In genomic region chr1:93754573-93755290, GRCm38 (mm10) we compare ENCODE assay signal across 8 mouse cellular contexts. TPM values are rescaled to one million over a fixed set of nuclear protein-coding genes. Genes with fewer than 3 reads are reported as not detected.
A peak's percentile ranks its signal among the peaks of the same experiment; 100 is the strongest.
DNase-seq lines count a peak whose midpoint lies in the region; ATAC-seq and TF ChIP-seq lines count a peak whose summit lies in the region.

Thap4 (minus strand) TSS chr1:93754864.

- H3K4me2 ChIP-seq in forebrain, embryonic 13.5 days = peak within 1 kb of the TSS; percentile 72
- peak within 1 kb of the TSS; percentile 67 for H3K4me2 ChIP-seq in heart, postnatal 0 days (ENCODE audit: low read depth, low read length)
- peak within 1 kb of the TSS; percentile 99 for H3K4me2 ChIP-seq in liver, embryonic 15.5 days
- H3K4me2 ChIP-seq in neural tube, embryonic 11.5 days (ENCODE audit: low read depth) = peak within 1 kb of the TSS; percentile 87
- peak within 1 kb of the TSS; percentile 95 for H3K4me2 ChIP-seq in stomach, embryonic 16.5 days (ENCODE audit: low read depth, low read length)

- peak within 1 kb of the TSS; percentile 90 for H3K9ac ChIP-seq in forebrain, embryonic 13.5 days
- peak within 1 kb of the TSS; percentile 80 for H3K9ac ChIP-seq in heart, postnatal 0 days (replicated peaks; ENCODE audit: low read depth, low read length)
- H3K9ac ChIP-seq in liver, embryonic 15.5 days = peak within 1 kb of the TSS; percentile 92
- H3K9ac ChIP-seq in neural tube, embryonic 11.5 days (ENCODE audit: low read length) = peak within 1 kb of the TSS; percentile 85
- peak within 1 kb of the TSS; percentile 87 for H3K9ac ChIP-seq in stomach, embryonic 16.5 days (ENCODE audit: low read length)

- H3K27ac ChIP-seq in forebrain, embryonic 13.5 days = peak within 1 kb of the TSS; percentile 85
- H3K27ac ChIP-seq in heart, postnatal 0 days (ENCODE audit: low read depth) = peak within 1 kb of the TSS; percentile 87
- H3K27ac ChIP-seq in liver, embryonic 15.5 days (replicated peaks) = peak within 1 kb of the TSS; percentile 95
- peak within 1 kb of the TSS; percentile 86 for H3K27ac ChIP-seq in neural tube, embryonic 11.5 days (ENCODE audit: low read depth, low read length)
- H3K27ac ChIP-seq in stomach, embryonic 16.5 days (ENCODE audit: low read length) = peak within 1 kb of the TSS; percentile 90

- peak; percentile 89 for ATAC-seq in cerebellum, adult (ENCODE audit: insufficient number of reproducible peaks, low FRiP score, low TSS enrichment)
- ATAC-seq in forebrain, embryonic 13.5 days = peak; percentile 95
- peak; percentile 92 for ATAC-seq in heart, postnatal 0 days (ENCODE audit: insufficient read depth, low read depth)
- ATAC-seq in liver, embryonic 15.5 days (ENCODE audit: insufficient read depth) = peak; percentile 84
- ATAC-seq in neural tube, embryonic 11.5 days (ENCODE audit: insufficient read depth, low FRiP score, low TSS enrichment) = peak; percentile 90
- peak; percentile 94 for ATAC-seq in stomach, embryonic 16.5 days (ENCODE audit: insufficient read depth, low FRiP score)

- no peaks in the 10 kb centered on the region for H3K9me3 ChIP-seq in E14TG2a.4 (ENCODE audit: low read length)
- H3K9me3 ChIP-seq in forebrain, embryonic 13.5 days (replicated peaks) = no peaks in the 10 kb centered on the region
- no peaks in the 10 kb centered on the region for H3K9me3 ChIP-seq in heart, postnatal 0 days (replicated peaks; ENCODE audit: control insufficient read depth, low read length)
- no peaks in the 10 kb centered on the region for H3K9me3 ChIP-seq in liver, embryonic 15.5 days (replicated peaks)
- H3K9me3 ChIP-seq in neural tube, embryonic 11.5 days (ENCODE audit: control insufficient read depth, low read length) = no peaks in the 10 kb centered on the region
- H3K9me3 ChIP-seq in stomach, embryonic 16.5 days (replicated peaks; ENCODE audit: control insufficient read depth, low read length) = no peaks in the 10 kb centered on the region

- H3K27me3 ChIP-seq in E14TG2a.4 (ENCODE audit: insufficient read depth, low read length) = no peaks in the 10 kb centered on the region
- H3K27me3 ChIP-seq in forebrain, embryonic 13.5 days = no peaks in the 10 kb centered on the region
- no peaks in the 10 kb centered on the region for H3K27me3 ChIP-seq in heart, postnatal 0 days (ENCODE audit: control insufficient read depth, insufficient read depth, low read length)
- H3K27me3 ChIP-seq in liver, embryonic 15.5 days = no peaks in the 10 kb centered on the region
- H3K27me3 ChIP-seq in neural tube, embryonic 11.5 days (ENCODE audit: control insufficient read depth, insufficient read depth, low read length) = no peaks in the 10 kb centered on the region
- H3K27me3 ChIP-seq in stomach, embryonic 16.5 days (ENCODE audit: control insufficient read depth, insufficient read depth, low read length) = no peaks in the 10 kb centered on the region

- H3K36me3 ChIP-seq in E14TG2a.4 (ENCODE audit: insufficient read depth, low read length) = peaks cover 11% of the 10 kb centered on the region
- H3K36me3 ChIP-seq in forebrain, embryonic 13.5 days (ENCODE audit: poor library complexity, severe bottlenecking) = peaks cover 10% of the 10 kb centered on the region
- peaks cover 10% of the 10 kb centered on the region for H3K36me3 ChIP-seq in heart, postnatal 0 days (replicated peaks; ENCODE audit: control insufficient read depth, insufficient read depth, low read length)
- H3K36me3 ChIP-seq in liver, embryonic 15.5 days (replicated peaks) = peaks cover 9% of the 10 kb centered on the region; the same call in 1 of the 2 replicates
- H3K36me3 ChIP-seq in neural tube, embryonic 11.5 days (ENCODE audit: control insufficient read depth, insufficient read depth, low read length) = peaks cover 4% of the 10 kb centered on the region
- H3K36me3 ChIP-seq in stomach, embryonic 16.5 days (ENCODE audit: control insufficient read depth, insufficient read depth, low read length) = no peaks in the 10 kb centered on the region; the same call in 1 of the 2 replicates

- peaks cover 65% of the 10 kb centered on the region for H3K4me1 ChIP-seq in E14TG2a.4 (replicated peaks; ENCODE audit: low read depth, low read length)
- peaks cover 39% of the 10 kb centered on the region for H3K4me1 ChIP-seq in forebrain, embryonic 13.5 days
- H3K4me1 ChIP-seq in heart, postnatal 0 days (ENCODE audit: control insufficient read depth, insufficient read depth) = peaks cover 12% of the 10 kb centered on the region; the same call in 1 of the 2 replicates
- peaks cover 56% of the 10 kb centered on the region for H3K4me1 ChIP-seq in liver, embryonic 15.5 days (replicated peaks)
- peaks cover 6% of the 10 kb centered on the region; the same call in 1 of the 2 replicates for H3K4me1 ChIP-seq in neural tube, embryonic 11.5 days (ENCODE audit: control insufficient read depth, insufficient read depth, low read length)
- H3K4me1 ChIP-seq in stomach, embryonic 16.5 days (ENCODE audit: control insufficient read depth, insufficient read depth, low read length) = peaks cover 15% of the 10 kb centered on the region

- peak; percentile 88 for DNase-seq in heart, postnatal 0 days (ENCODE audit: low spot score)
- peak; percentile 94 to 97 for DNase-seq in kidney, postnatal 4 days
- peak; percentile 93 for DNase-seq in neural tube, embryonic 11.5 days (ENCODE audit: low spot score)

- TF ChIP-seq EP300 in heart, postnatal 0 days (IDR thresholded peaks at IDR 0.05; ENCODE audit: low read depth) = no peak

- H3K4me3 ChIP-seq in E14TG2a.4 (replicated peaks; ENCODE audit: low read length) = peak within 1 kb of the TSS; percentile 94
- H3K4me3 ChIP-seq in forebrain, embryonic 13.5 days = peak within 1 kb of the TSS; percentile 95
- H3K4me3 ChIP-seq in heart, postnatal 0 days (ENCODE audit: low read depth, low read length) = peak within 1 kb of the TSS; percentile 94
- H3K4me3 ChIP-seq in liver, embryonic 15.5 days (replicated peaks) = peak within 1 kb of the TSS; percentile 96
- peak within 1 kb of the TSS; percentile 95 for H3K4me3 ChIP-seq in neural tube, embryonic 11.5 days (ENCODE audit: low read depth, low read length)
- H3K4me3 ChIP-seq in stomach, embryonic 16.5 days (replicated peaks; ENCODE audit: low read length) = peak within 1 kb of the TSS; percentile 96

- no peak for TF ChIP-seq CTCF in E14TG2a.4 (conservative IDR thresholded peaks at IDR 0.05; ENCODE audit: low read length)
- no peak for TF ChIP-seq CTCF in heart, postnatal 0 days (IDR thresholded peaks at IDR 0.05; ENCODE audit: low read depth)

- under 1% methylated on average over 87 of the region's 121 CpGs for WGBS in forebrain, embryonic 13.5 days
- WGBS in heart, postnatal 0 days = under 1% methylated on average over 100 of the region's 121 CpGs
- under 1% methylated on average over 114 of the region's 121 CpGs for WGBS in liver, embryonic 15.5 days (ENCODE audit: insufficient replicate concordance)
- WGBS in neural tube, embryonic 11.5 days = under 1% methylated on average over 106 of the region's 121 CpGs
- WGBS in stomach, embryonic 16.5 days = under 1% methylated on average over 110 of the region's 121 CpGs

RNA-seq across cellular contexts. Expression of gene Thap4, which starts in this region (rescaled TPM):
- 38.0 and 43.2 TPM in 2 replicates for polyA plus RNA-seq in forebrain, embryonic 13.5 days (2015; fragmentation: Nextera tagmentation; extraction: Ambion mirVana)
- 57.2 and 81.4 TPM in 2 replicates for total RNA-seq in heart, postnatal 0 days (2014; rRNA removed; ENCODE audit: low replicate concordance)
- 53.9 and 56.7 TPM in 2 replicates for polyA plus RNA-seq in heart, postnatal 0 days (2015; fragmentation: Nextera tagmentation; extraction: Ambion mirVana)
- polyA plus RNA-seq in liver, embryonic 15.5 days (2015; fragmentation: Nextera tagmentation; extraction: Ambion mirVana) = 10.9 and 12.3 TPM in 2 replicates
- 38.0 and 42.3 TPM in 2 replicates for polyA plus RNA-seq in neural tube, embryonic 11.5 days (2014; fragmentation: Nextera tagmentation; extraction: Ambion mirVana)
- 42.7 and 51.6 TPM in 2 replicates for polyA plus RNA-seq in stomach, embryonic 16.5 days (2015; fragmentation: Nextera tagmentation; extraction: Ambion mirVana)

Comparison
In these comparisons a context has a peak if more than half of its experiments do, and no peak if none do; other contexts are left out.
1. Peak in every context shown above with its lines: DNase-seq, ATAC-seq, H3K4me3 ChIP-seq and H3K27ac ChIP-seq.